Mouse (Mus musculus) thymus, postnatal 0 days (tissue): ENCODE results near the gene Bex3. TPM values are rescaled to one million over a fixed set of nuclear protein-coding genes. Genes with fewer than 3 reads are reported as not detected.

ENCODE experiments used
- DNase-seq: peaks from one replicate; pipeline ENCODE4 v3.0.0-alpha.2; 2015; ENCODE audit warnings: low spot score
- polyA plus RNA-seq: library from polyadenylated mRNA; unstranded; fragments of >200 nt; fragmentation: Nextera tagmentation; extraction: Ambion mirVana; gene quantifications from 2 replicates; pipeline ENCODE4 v1.2.1, GENCODE M21; 2015

Bex3 gene
- polyA plus RNA-seq, 1 experiment from 2014 or later = 165 TPM

GRCm38 (mm10) chrX:136313303-136313702 is 43.2 kb downstream of the Bex3 start:
- no peak for DNase-seq

- no peak for DNase-seq
These were observed 43.9 kb downstream of the Bex3 start for GRCm38 (mm10) chrX:136313792-136314564.

DNA sequence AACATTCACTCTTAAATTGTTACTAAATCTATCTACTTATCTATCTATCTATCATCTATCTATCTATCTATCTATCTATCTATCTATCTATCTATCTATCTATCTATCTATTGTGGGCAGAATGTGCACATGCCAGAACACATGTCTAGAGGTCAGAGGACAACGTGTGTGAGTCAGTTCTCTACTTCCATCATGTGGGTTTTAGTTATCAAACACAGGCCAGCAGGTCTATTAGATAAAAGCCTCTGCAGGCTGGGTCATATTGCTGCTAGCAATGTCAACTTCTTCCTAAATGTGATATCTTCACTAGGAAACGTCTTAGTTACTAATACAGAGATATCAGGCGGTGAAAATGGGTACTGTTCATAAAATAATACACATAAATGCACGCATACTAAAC is 49.9 kb downstream of the Bex3 start:
- DNase-seq = no peak

Other genes with a start within 250 kb of the Bex3 start
- 2.6 and 2.7 TPM in 2 replicates for gene Arxes1, start 236.9 kb upstream of the Bex3 start, polyA plus RNA-seq
- gene Bex2, start 202.0 kb upstream of the Bex3 start, polyA plus RNA-seq = 29.3 and 31.8 TPM in 2 replicates
- gene Nxf3, start 185.0 kb upstream of the Bex3 start, polyA plus RNA-seq = 0.05 TPM in 1 of 2 replicates, not detected in the other
- gene Bex4, start 131.3 kb upstream of the Bex3 start, polyA plus RNA-seq = 3.5 and 3.6 TPM in 2 replicates
- 43.7 and 45.0 TPM in 2 replicates for gene Tceal8, start 97.9 kb upstream of the Bex3 start, polyA plus RNA-seq
- 0.27 and 0.31 TPM in 2 replicates for gene Tceal5, start 66.4 kb upstream of the Bex3 start, polyA plus RNA-seq
- gene Tceal7, start 55.5 kb upstream of the Bex3 start, polyA plus RNA-seq = 0.23 and 0.78 TPM in 2 replicates
- 10.2 and 13.8 TPM in 2 replicates for gene Bex1, start 54.7 kb upstream of the Bex3 start, polyA plus RNA-seq
- 158 and 169 TPM in 2 replicates for gene Tceal9, start 25.2 kb upstream of the Bex3 start, polyA plus RNA-seq
- 0.39 and 0.71 TPM in 2 replicates for gene Kir3dl1, start 247.7 kb downstream of the Bex3 start, polyA plus RNA-seq